Mouse (Mus musculus) kidney, embryonic 14.5 days (tissue): Measurements from ENCODE around the gene 5430419D17Rik. TPM values are rescaled to one million over a fixed set of nuclear protein-coding genes. Genes with fewer than 3 reads are reported as not detected.

Experiments used
- ATAC-seq: fragments of 200-750 bp; cut with Nextera tagmentation; 2 replicates; pipeline ENCODE4 v1.8.0; 2017; ENCODE audit warnings: moderate number of reproducible peaks, mild to moderate bottlenecking, moderate TSS enrichment, moderate library complexity; ENCODE audit not compliant: low FRiP score, low TSS enrichment
- H3K27ac ChIP-seq: fragments of 300-500 bp; sonication (generic); 2 replicates; pipeline ENCODE4 v1.5.1; 2014; ENCODE audit warnings: low read depth, mild to moderate bottlenecking, low read length, moderate library complexity, mixed read lengths
- H3K27me3 ChIP-seq: fragments of 300-500 bp; sonication (generic); 2 replicates; pipeline ENCODE4 v1.6.1; 2014; ENCODE audit warnings: mild to moderate bottlenecking, low read length; ENCODE audit not compliant: control insufficient read depth, insufficient read depth
- H3K36me3 ChIP-seq: fragments of 300-500 bp; sonication (generic); 2 replicates; pipeline ENCODE4 v1.6.1; 2014; ENCODE audit warnings: low read length, mixed read lengths; ENCODE audit not compliant: control insufficient read depth, insufficient read depth
- H3K4me1 ChIP-seq: fragments of 300-500 bp; sonication (generic); 2 replicates; pipeline ENCODE4 v1.6.1; 2014; ENCODE audit warnings: low read length, mixed read lengths; ENCODE audit not compliant: control insufficient read depth, insufficient read depth
- H3K4me2 ChIP-seq: fragments of 300-500 bp; sonication (generic); replicated peaks from 2 replicates; pipeline ENCODE4 v1.6.1; 2014; ENCODE audit warnings: low read depth, mild to moderate bottlenecking, low read length
- H3K4me3 ChIP-seq: fragments of 300-500 bp; sonication (generic); 2 replicates; pipeline ENCODE4 v1.5.1; 2014; ENCODE audit warnings: mild to moderate bottlenecking, low read length
- H3K9ac ChIP-seq: fragments of 300-500 bp; sonication (generic); 2 replicates; pipeline ENCODE4 v1.6.1; 2014; ENCODE audit warnings: low read depth, mild to moderate bottlenecking, low read length, moderate library complexity
- H3K9me3 ChIP-seq: fragments of 300-500 bp; sonication (generic); 2 replicates; pipeline ENCODE4 v1.6.1; 2016; ENCODE audit warnings: low read length; ENCODE audit not compliant: control insufficient read depth
- WGBS: fragments of 180-500 bp; shearing (Covaris S2); extraction: QIAGEN DNeasy Blood & Tissue Kit; methylation state at CpG from one replicate; pipeline ENCODE4 v1.1.7; 2014; 5-methylcytosine and 5-hydroxymethylcytosine counted together
- polyA plus RNA-seq: library from polyadenylated mRNA; unstranded; fragments of >200 nt; fragmentation: Nextera tagmentation; extraction: Ambion mirVana; gene quantifications from 2 replicates; pipeline ENCODE4 v1.2.1, GENCODE M21; 2014

5430419D17Rik gene
- polyA plus RNA-seq: not detected in 2 replicates

- Histone ChIP-seq H3K4me3 (no peak within 1 kb of the TSS), H3K36me3 (no peaks in the 10 kb centered on the region), H3K4me1 (no peaks in the 10 kb centered on the region), H3K27ac (no peak within 1 kb of the TSS), H3K4me2 (no peak within 1 kb of the TSS), H3K9ac (no peak within 1 kb of the TSS), H3K27me3 (no peaks in the 10 kb centered on the region), H3K9me3 (no peaks in the 10 kb centered on the region)
- ATAC-seq: no peak
- WGBS: 90% methylated on average over 9 of the region's 9 CpGs
These were observed at the start of gene 5430419D17Rik for GRCm38 (mm10) chr7:131174121-131174520. TSS of gene 5430419D17Rik (plus strand) at chr7:131174402.

- H3K27me3 ChIP-seq: no peaks in the 10 kb centered on the region
- H3K4me1 ChIP-seq: no peaks in the 10 kb centered on the region
- WGBS: 68% methylated on average over 12 of the region's 12 CpGs
- H3K36me3 ChIP-seq: no peaks in the 10 kb centered on the region
- no peak overlapping the region for H3K9ac ChIP-seq
- no peak overlapping the region for H3K4me2 ChIP-seq
- no peak overlapping the region for H3K4me3 ChIP-seq
- ATAC-seq: no peak
- H3K9me3 ChIP-seq: no peaks in the 10 kb centered on the region
- H3K27ac ChIP-seq: no peak overlapping the region
These were observed 44.2 kb upstream of the 5430419D17Rik start for GRCm38 (mm10) chr7:131130021-131130420.

DNA sequence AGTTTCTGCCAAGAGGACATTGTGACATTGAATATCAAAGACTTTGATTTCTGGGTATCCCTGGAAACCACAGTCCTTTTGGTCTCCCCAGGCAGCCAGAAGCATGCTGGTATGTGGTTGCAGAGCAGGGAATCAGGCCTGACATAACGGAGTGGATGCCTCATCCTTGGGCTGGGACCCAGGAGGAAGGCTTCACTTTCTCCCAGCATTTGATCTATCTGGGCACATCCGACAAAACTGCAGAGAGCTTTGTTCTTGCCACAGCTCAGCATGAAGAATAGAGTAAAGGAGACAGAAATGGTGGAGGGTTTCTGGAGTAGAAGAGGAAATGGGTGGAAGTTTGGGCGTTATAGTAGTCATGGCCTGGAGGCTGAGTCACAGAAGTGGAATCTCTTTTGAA lies 41.0 kb upstream of the 5430419D17Rik start:
- H3K27me3 ChIP-seq: no peaks in the 10 kb centered on the region
- no peaks in the 10 kb centered on the region for H3K36me3 ChIP-seq
- H3K27ac ChIP-seq: no peak overlapping the region
- no peak overlapping the region for H3K4me2 ChIP-seq
- H3K4me1 ChIP-seq: no peaks in the 10 kb centered on the region
- no peaks in the 10 kb centered on the region for H3K9me3 ChIP-seq
- 82% methylated on average over 3 of the region's 3 CpGs for WGBS
- H3K9ac ChIP-seq: no peak overlapping the region
- H3K4me3 ChIP-seq: no peak overlapping the region
- no peak for ATAC-seq

DNA sequence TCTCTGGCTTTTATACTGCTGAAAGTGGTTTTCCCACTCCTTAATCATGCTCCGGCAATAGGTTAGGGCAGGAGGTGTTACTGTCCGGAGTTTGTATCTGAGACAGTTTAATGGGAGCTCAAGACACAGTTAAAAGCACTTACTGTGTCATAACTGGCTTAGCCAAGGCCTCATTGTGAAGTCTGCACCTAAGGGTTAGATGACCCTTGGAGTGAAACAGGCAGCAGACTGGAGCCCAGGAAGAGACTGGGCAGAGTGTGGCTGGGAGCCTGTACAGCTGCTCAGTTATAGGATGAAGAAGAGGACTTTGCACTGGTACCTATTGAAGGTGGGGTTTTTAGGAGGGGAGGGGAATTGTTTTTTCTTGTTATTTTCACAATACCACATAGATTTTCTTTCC lies 28.0 kb upstream of the 5430419D17Rik start, which contains the start of gene 4933402N03Rik:
Gene 4933402N03Rik, minus strand, starts transcription at position 101 of the 400 bp plus-strand sequence.
- WGBS: 80% methylated on average over 2 of the region's 2 CpGs
- no peaks in the 10 kb centered on the region for H3K9me3 ChIP-seq
- H3K36me3 ChIP-seq: no peaks in the 10 kb centered on the region
- no peak for ATAC-seq
- H3K4me1 ChIP-seq: no peaks in the 10 kb centered on the region
- H3K9ac ChIP-seq: no peak within 1 kb of the TSS
- H3K27me3 ChIP-seq: no peaks in the 10 kb centered on the region
- H3K4me2 ChIP-seq: no peak within 1 kb of the TSS
- H3K27ac ChIP-seq: no peak within 1 kb of the TSS
- H3K4me3 ChIP-seq: no peak within 1 kb of the TSS

GRCm38 (mm10) chr7:131150179-131150578 lies 24.0 kb upstream of the 5430419D17Rik start:
- no peak overlapping the region for H3K27ac ChIP-seq
- ATAC-seq: no peak
- no peaks in the 10 kb centered on the region for H3K9me3 ChIP-seq
- H3K27me3 ChIP-seq: no peaks in the 10 kb centered on the region
- 92% methylated on average over 3 of the region's 3 CpGs for WGBS
- H3K36me3 ChIP-seq: no peaks in the 10 kb centered on the region
- no peak overlapping the region for H3K9ac ChIP-seq
- no peak overlapping the region for H3K4me2 ChIP-seq
- no peaks in the 10 kb centered on the region for H3K4me1 ChIP-seq
- H3K4me3 ChIP-seq: no peak overlapping the region

DNA sequence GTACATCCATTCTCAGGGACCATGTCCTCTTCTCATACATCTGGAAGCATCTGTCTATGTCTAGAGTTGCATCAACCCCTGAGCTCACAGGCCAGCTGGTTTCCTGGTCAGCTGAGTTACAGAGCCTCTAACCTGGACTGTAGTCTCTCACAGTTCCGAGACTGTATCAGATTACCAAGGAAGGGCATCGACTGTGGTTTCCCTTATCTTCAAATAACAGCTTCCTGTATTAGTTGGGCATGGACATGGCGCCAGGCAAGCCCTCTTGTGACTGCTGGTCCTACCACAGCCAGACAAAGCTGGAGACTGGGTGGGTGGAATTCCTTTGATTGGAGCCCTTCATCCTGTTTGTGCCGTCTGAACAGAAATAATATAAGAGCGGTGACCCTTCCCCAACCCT lies 21.2 kb upstream of the 5430419D17Rik start:
- Histone ChIP-seq H3K4me1 (no peaks in the 10 kb centered on the region), H3K9ac (no peak overlapping the region), H3K4me2 (no peak overlapping the region), H3K9me3 (no peaks in the 10 kb centered on the region), H3K27me3 (no peaks in the 10 kb centered on the region), H3K36me3 (no peaks in the 10 kb centered on the region), H3K27ac (no peak overlapping the region), H3K4me3 (no peak overlapping the region)
- 76% methylated on average over 5 of the region's 5 CpGs for WGBS
- ATAC-seq: no peak

DNA sequence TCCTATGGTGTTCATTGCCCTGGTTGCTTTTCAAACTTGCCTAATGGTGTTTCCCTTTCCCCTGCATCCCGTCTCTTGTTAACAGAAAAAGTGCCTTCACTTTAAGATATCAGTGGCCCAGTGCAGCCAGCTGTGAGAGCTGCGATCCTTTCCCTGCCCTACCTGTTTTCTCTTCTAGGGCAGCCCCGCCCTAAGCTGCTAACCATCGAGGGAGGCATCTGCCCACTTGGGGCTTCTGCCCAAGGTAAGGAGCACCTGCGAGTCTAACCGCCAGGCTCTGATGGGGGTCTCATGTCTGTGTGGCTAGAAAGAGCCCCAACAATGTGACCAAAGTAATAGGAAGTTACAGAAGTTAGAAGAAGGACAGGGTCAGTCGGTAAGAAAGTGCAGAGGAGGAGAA lies 12.0 kb upstream of the 5430419D17Rik start:
- no peak overlapping the region for H3K4me2 ChIP-seq
- no peaks in the 10 kb centered on the region for H3K27me3 ChIP-seq
- 64% methylated on average over 7 of the region's 7 CpGs for WGBS
- H3K4me3 ChIP-seq: no peak overlapping the region
- H3K4me1 ChIP-seq: no peaks in the 10 kb centered on the region
- H3K9ac ChIP-seq: no peak overlapping the region
- no peaks in the 10 kb centered on the region for H3K36me3 ChIP-seq
- no peak for ATAC-seq
- H3K27ac ChIP-seq: no peak overlapping the region
- H3K9me3 ChIP-seq: no peaks in the 10 kb centered on the region

DNA sequence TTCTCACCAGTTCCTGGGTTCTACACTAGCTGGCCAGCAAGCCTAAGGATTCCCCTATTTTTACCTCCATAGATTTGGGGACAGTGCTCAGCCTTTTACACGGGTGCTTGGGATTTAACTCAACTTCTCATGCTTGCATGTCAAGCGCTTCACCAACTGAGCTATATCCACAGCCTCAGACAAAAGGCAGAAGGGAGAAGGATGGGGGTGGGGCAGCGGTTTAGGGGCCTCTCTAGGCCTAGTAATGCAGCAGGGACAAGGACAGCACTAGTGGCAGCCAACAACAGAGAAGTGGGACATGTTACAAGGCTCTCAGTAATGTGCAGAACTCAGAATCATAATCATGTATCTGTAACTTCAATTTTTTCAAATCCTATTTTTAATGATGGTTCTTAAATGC lies 6.4 kb upstream of the 5430419D17Rik start:
- Histone ChIP-seq H3K4me2 (no peak overlapping the region), H3K9ac (no peak overlapping the region), H3K27me3 (no peaks in the 10 kb centered on the region), H3K4me3 (no peak overlapping the region), H3K4me1 (no peaks in the 10 kb centered on the region), H3K36me3 (no peaks in the 10 kb centered on the region), H3K9me3 (no peaks in the 10 kb centered on the region), H3K27ac (no peak overlapping the region)
- WGBS: 76% methylated on average over 3 of the region's 3 CpGs
- ATAC-seq: no peak

DNA sequence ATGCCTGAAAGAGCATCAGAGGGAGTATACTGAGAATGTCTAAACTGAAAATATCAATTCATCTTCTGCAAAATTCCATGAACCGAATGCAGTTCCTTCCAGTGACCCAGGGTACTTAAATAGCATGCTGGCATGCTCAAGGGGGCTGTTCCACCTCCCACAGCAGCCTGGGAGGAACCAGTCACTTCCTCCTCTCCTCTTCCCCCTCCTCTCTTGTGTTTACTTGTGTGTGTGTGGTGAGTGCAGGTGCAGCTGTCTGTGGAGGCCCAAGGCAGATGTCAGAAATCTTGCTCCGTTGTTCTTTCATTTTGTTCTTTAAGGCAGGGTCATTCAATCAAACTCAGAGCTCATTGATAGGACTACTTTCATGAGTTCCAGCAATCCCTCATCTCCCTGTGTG lies 5.1 kb upstream of the 5430419D17Rik start:
- 35% methylated on average over 2 of the region's 2 CpGs for WGBS

More for the DNA sequence above, 5.1 kb upstream of the 5430419D17Rik start:
- Histone ChIP-seq H3K9ac (no peak overlapping the region), H3K27ac (no peak overlapping the region), H3K4me3 (no peak overlapping the region), H3K4me1 (no peaks in the 10 kb centered on the region), H3K4me2 (no peak overlapping the region), H3K9me3 (no peaks in the 10 kb centered on the region), H3K36me3 (no peaks in the 10 kb centered on the region), H3K27me3 (no peaks in the 10 kb centered on the region)
- ATAC-seq: no peak
